Mouse (Mus musculus) CH12.LX (cell line): ENCODE results near the gene Cdk5. TPM values are rescaled to one million over a fixed set of nuclear protein-coding genes. Genes with fewer than 3 reads are reported as not detected.
"Not testable (repeated sequence)": the region's sequence is repeated elsewhere in the genome, so short reads cannot be mapped to it uniquely, and the experiment has no call there.

ENCODE experiments used
- DNase-seq: peaks from one replicate; pipeline ENCODE4 v3.0.0-alpha.2; 2013; ENCODE audit errors: extremely low read depth
- H3K27ac ChIP-seq: 2 replicates; pipeline ENCODE4 v1.5.1; 2012; ENCODE audit warnings: low read depth, mild to moderate bottlenecking, control low read depth, moderate library complexity; ENCODE audit not compliant: insufficient read depth
- H3K27me3 ChIP-seq: replicated peaks from 2 replicates; pipeline ENCODE3; 2012; ENCODE audit warnings: inconsistent platforms
- H3K36me3 ChIP-seq, 2 experiments: replicated peaks in 1 of 2; 2 replicates each; pipeline versions ENCODE3 to v1.6.1; 2012; ENCODE audit warnings: inconsistent platforms in 1 of 2, low read length in 1 of 2, mild to moderate bottlenecking in 1 of 2, mixed read lengths in 1 of 2, moderate library complexity in 1 of 2; ENCODE audit not compliant: control insufficient read depth in 1 of 2, insufficient read depth in 1 of 2
- H3K4me1 ChIP-seq, 2 experiments: 2 replicates each; pipeline ENCODE4 v1.6.1; 2012; ENCODE audit warnings: inconsistent platforms in 1 of 2, moderate library complexity in 1 of 2; ENCODE audit not compliant: insufficient read depth in 2 of 2, control insufficient read depth in 1 of 2
- H3K4me2 ChIP-seq: 2 replicates; pipeline ENCODE4 v1.6.1; 2012; ENCODE audit warnings: low read depth, mild to moderate bottlenecking, control low read depth; ENCODE audit not compliant: poor library complexity, insufficient read depth, severe bottlenecking
- H3K4me3 ChIP-seq, 3 experiments: fragments of 150-350 bp in 1 of 3; sonication (generic) in 1 of 3; replicated peaks in 1 of 3; 2 replicates each; pipeline versions ENCODE3 to v1.5.1; 2011 to 2012; ENCODE audit warnings: low read depth in 2 of 3, low read length in 2 of 3, mild to moderate bottlenecking in 2 of 3, moderate library complexity in 2 of 3, control low read depth in 1 of 3, improper control_type of control experiment in 1 of 3, inconsistent platforms in 1 of 3, mixed read lengths in 1 of 3; ENCODE audit not compliant: poor library complexity in 1 of 3
- H3K79me2 ChIP-seq: replicated peaks from 2 replicates; pipeline ENCODE4 v1.6.1; 2012; ENCODE audit warnings: mild to moderate bottlenecking, moderate library complexity; ENCODE audit not compliant: control insufficient read depth, poor library complexity, insufficient read depth, severe bottlenecking; ENCODE audit errors: extremely low read depth
- H3K9ac ChIP-seq: 2 replicates; pipeline ENCODE4 v1.6.1; 2012; ENCODE audit warnings: low read depth, mild to moderate bottlenecking, control low read depth, moderate library complexity; ENCODE audit not compliant: insufficient read depth
- H3K9me3 ChIP-seq: replicated peaks from 2 replicates; pipeline ENCODE3; 2012; ENCODE audit warnings: low read length, inconsistent platforms, mixed read lengths
- BHLHE40 ChIP-seq: IDR thresholded peaks from 2 replicates; pipeline ENCODE4 v1.6.1; 2011; ENCODE audit warnings: mild to moderate bottlenecking, low read depth, low read length, improper control_type of control experiment
- CHD2 ChIP-seq: IDR thresholded peaks from 2 replicates; pipeline ENCODE4 v1.6.1; 2011; ENCODE audit warnings: low read length, improper control_type of control experiment
- CTCF ChIP-seq, 2 experiments: IDR thresholded peaks in 1 of 2; conservative IDR thresholded peaks in 1 of 2; 2 replicates each; pipeline ENCODE4 v1.5.1; 2011 to 2012; ENCODE audit warnings: low read depth in 2 of 2, low read length in 2 of 2, improper control_type of control experiment in 1 of 2, inconsistent platforms in 1 of 2, mild to moderate bottlenecking in 1 of 2, moderate library complexity in 1 of 2
- E2F4 ChIP-seq: IDR thresholded peaks from 2 replicates; pipeline ENCODE4 v1.6.1; 2011; ENCODE audit warnings: low read depth, low read length, improper control_type of control experiment; ENCODE audit not compliant: insufficient replicate concordance
- ELF1 ChIP-seq: IDR thresholded peaks from 2 replicates; pipeline ENCODE4 v1.6.1; 2014; ENCODE audit warnings: low read depth, mild to moderate bottlenecking, inconsistent platforms, low read length, improper control_type of control experiment
- EP300 ChIP-seq: IDR thresholded peaks from 2 replicates; pipeline ENCODE4 v1.6.1; 2011; ENCODE audit warnings: low read length, improper control_type of control experiment
- ETS1 ChIP-seq: conservative IDR thresholded peaks from 2 replicates; pipeline ENCODE4 v1.6.1; 2012; ENCODE audit warnings: low read depth, mild to moderate bottlenecking, inconsistent platforms, low read length, improper control_type of control experiment, moderate library complexity
- HCFC1 ChIP-seq: IDR thresholded peaks from 2 replicates; pipeline ENCODE4 v1.6.1; 2012; ENCODE audit warnings: low read depth, mild to moderate bottlenecking, inconsistent platforms, low read length, improper control_type of control experiment
- JUN ChIP-seq: IDR thresholded peaks from 2 replicates; pipeline ENCODE4 v1.6.1; 2011; ENCODE audit warnings: low read depth, mild to moderate bottlenecking, low read length, improper control_type of control experiment, moderate library complexity; ENCODE audit not compliant: insufficient read depth
- KAT2A ChIP-seq: IDR thresholded peaks from 2 replicates; pipeline ENCODE4 v1.6.1; 2012; ENCODE audit warnings: low read length, improper control_type of control experiment, inconsistent platforms; ENCODE audit not compliant: insufficient replicate concordance
- MAZ ChIP-seq: IDR thresholded peaks from 2 replicates; pipeline ENCODE4 v1.6.1; 2012; ENCODE audit warnings: low read depth, mild to moderate bottlenecking, inconsistent platforms, low read length, improper control_type of control experiment, moderate library complexity
- MEF2A ChIP-seq: IDR thresholded peaks from 2 replicates; pipeline ENCODE4 v1.6.1; 2014; ENCODE audit warnings: low read depth, mild to moderate bottlenecking, inconsistent platforms, low read length, improper control_type of control experiment, borderline replicate concordance
- MXI1 ChIP-seq: IDR thresholded peaks from 2 replicates; pipeline ENCODE4 v1.6.1; 2011; ENCODE audit warnings: mild to moderate bottlenecking, low read depth, low read length, improper control_type of control experiment
- NELFE ChIP-seq: IDR thresholded peaks from 2 replicates; pipeline ENCODE4 v1.6.1; 2011; ENCODE audit warnings: low read depth, low read length, improper control_type of control experiment
- NRF1 ChIP-seq: IDR thresholded peaks from 2 replicates; pipeline ENCODE4 v1.6.1; 2014; ENCODE audit warnings: low read depth, mild to moderate bottlenecking, inconsistent platforms, low read length, improper control_type of control experiment, moderate library complexity
- PAX5 ChIP-seq: IDR thresholded peaks from 2 replicates; pipeline ENCODE4 v1.6.1; 2012; ENCODE audit warnings: low read length, inconsistent platforms, mixed read lengths
- POLR2A ChIP-seq: IDR thresholded peaks from 2 replicates; pipeline ENCODE4 v1.6.1; 2011; ENCODE audit warnings: low read depth, mild to moderate bottlenecking, improper control_type of control experiment, low read length
- POLR2AphosphoS2 ChIP-seq: IDR thresholded peaks from 2 replicates; pipeline ENCODE4 v1.6.1; 2011; ENCODE audit warnings: low read depth, low read length, improper control_type of control experiment
- RAD21 ChIP-seq: IDR thresholded peaks from 2 replicates; pipeline ENCODE4 v1.6.1; 2011; ENCODE audit warnings: low read depth, mild to moderate bottlenecking, low read length, improper control_type of control experiment, moderate library complexity
- RCOR1 ChIP-seq: conservative IDR thresholded peaks from 2 replicates; pipeline ENCODE4 v1.6.1; 2012; ENCODE audit warnings: low read depth, mild to moderate bottlenecking, inconsistent platforms, low read length, improper control_type of control experiment
- SIN3A ChIP-seq: IDR thresholded peaks from 2 replicates; pipeline ENCODE4 v1.6.1; 2012; ENCODE audit warnings: low read length, improper control_type of control experiment, inconsistent platforms
- SMC3 ChIP-seq: IDR thresholded peaks from 2 replicates; pipeline ENCODE4 v1.6.1; 2011; ENCODE audit warnings: low read depth, low read length, improper control_type of control experiment
- TBP ChIP-seq: conservative IDR thresholded peaks from 2 replicates; pipeline ENCODE4 v1.6.1; 2011; ENCODE audit warnings: low read depth, low read length, improper control_type of control experiment
- TCF12 ChIP-seq: IDR thresholded peaks from 2 replicates; pipeline ENCODE4 v1.6.1; 2014; ENCODE audit warnings: low read depth, mild to moderate bottlenecking, inconsistent platforms, low read length, improper control_type of control experiment
- UBTF ChIP-seq: IDR thresholded peaks from 2 replicates; pipeline ENCODE4 v1.6.1; 2012; ENCODE audit warnings: low read depth, mild to moderate bottlenecking, inconsistent platforms, low read length, improper control_type of control experiment, moderate library complexity
- USF1 ChIP-seq: IDR thresholded peaks from 2 replicates; pipeline ENCODE4 v1.6.1; 2014; ENCODE audit warnings: low read depth, mild to moderate bottlenecking, inconsistent platforms, low read length, improper control_type of control experiment
- USF2 ChIP-seq: conservative IDR thresholded peaks from 2 replicates; pipeline ENCODE4 v1.6.1; 2011; ENCODE audit warnings: low read depth, low read length, improper control_type of control experiment
- ZC3H11A ChIP-seq: IDR thresholded peaks from 2 replicates; pipeline ENCODE4 v1.6.1; 2012; ENCODE audit warnings: low read depth, mild to moderate bottlenecking, inconsistent platforms, low read length, improper control_type of control experiment
- ZKSCAN1 ChIP-seq: IDR thresholded peaks from 2 replicates; pipeline ENCODE4 v1.6.1; 2012; ENCODE audit warnings: low read depth, inconsistent platforms, low read length, improper control_type of control experiment, borderline replicate concordance
- ZMIZ1 ChIP-seq: IDR thresholded peaks from 2 replicates; pipeline ENCODE4 v1.6.1; 2012; ENCODE audit warnings: low read depth, mild to moderate bottlenecking, inconsistent platforms, low read length, improper control_type of control experiment
- ZNF384 ChIP-seq: IDR thresholded peaks from 2 replicates; pipeline ENCODE4 v1.6.1; 2012; ENCODE audit warnings: low read depth, low read length, improper control_type of control experiment, inconsistent platforms
- dilution Hi-C: fragments of 300-500 bp; cut with MboI; formaldehyde crosslinking; loops from 2 replicates; pipeline ENCODE4 v1.14.3; 2020; ENCODE audit warnings: low sequenced_read_pairs; ENCODE audit not compliant: extremely low pct_unique_long_range_greater_than_20kb, extremely low pct_ligation_motif_present
- in situ Hi-C: fragments of 300-500 bp; cut with MboI; formaldehyde crosslinking; loops from 3 replicates; pipeline ENCODE4 v1.14.3; 2019; ENCODE audit warnings: low sequenced_read_pairs, low pct_ligation_motif_present, low pct_unique_long_range_greater_than_20kb, mixed read lengths
- polyA plus RNA-seq: library from polyadenylated mRNA; unstranded; fragments of >175 nt; gene quantifications from 2 replicates; pipeline ENCODE4 v1.2.1, GENCODE M21; 2012; ENCODE audit warnings: low read depth; ENCODE audit not compliant: insufficient read length
- total RNA-seq, 2 experiments: library from RNA; depleted of rRNA; stranded (reverse); fragments of 300-350 nt in 1 of 2; fragments of >200 nt in 1 of 2; gene quantifications; 2 replicates each; pipeline ENCODE4 v1.2.3; 2012 to 2014

Cdk5 gene
- total and polyA plus RNA-seq, 3 experiments = 7.4 to 26.6 (median 12.1) TPM

GRCm38 (mm10) chr5:24396254-24396653 lies 27.1 kb downstream of the Cdk5 start:
- Histone ChIP-seq H3K4me1 (peaks cover 10 to 39% of the 10 kb centered on the region in 2 experiments), H3K36me3 (peaks cover 9 to 32% of the 10 kb centered on the region in 2 experiments)
- TF ChIP-seq CTCF (conservative IDR thresholded peaks at IDR 0.05 in 1 of 2, IDR thresholded peaks at IDR 0.05 in 1 of 2; ENCODE audit: low read depth in 2 of 2, low read length in 2 of 2) = 0 out of 4 replicates have a peak, but pooled peaks of 1 of the 2 experiments have one; percentile 13
- H3K9ac ChIP-seq, H3K27me3 ChIP-seq, dilution Hi-C loops, H3K79me2 ChIP-seq, H3K27ac ChIP-seq, DNase-seq, in situ Hi-C loops, H3K9me3 ChIP-seq, H3K4me3 ChIP-seq, H3K4me2 ChIP-seq: not testable (repeated sequence)

- Histone ChIP-seq H3K79me2 (no peaks in the 10 kb centered on the region), H3K4me2 (peak overlapping the region; percentile 94), H3K4me1 (peaks cover 20 to 56% of the 10 kb centered on the region in 2 experiments), H3K4me3 (peak overlapping the region; percentile 65 to 77 (median 71)), H3K9me3 (no peaks in the 10 kb centered on the region), H3K36me3 (peaks cover 0 to 16% of the 10 kb centered on the region in 2 experiments), H3K27ac (peak overlapping the region; percentile 83), H3K9ac (peak overlapping the region; percentile 67), H3K27me3 (no peaks in the 10 kb centered on the region)
- in situ Hi-C loops (no loop called here), dilution Hi-C loops (no loop called here)
- DNase-seq = peak; percentile 98
- TF ChIP-seq RCOR1 (0 out of 2 replicates have a peak, but pooled peaks have one; percentile 27), ZKSCAN1 (no peak), CTCF (conservative IDR thresholded peaks at IDR 0.05 in 1 of 2, IDR thresholded peaks at IDR 0.05 in 1 of 2; ENCODE audit: low read depth in 2 of 2, low read length in 2 of 2) (peak in 1 of 2 experiments; percentile 94; a peak in 3 of 4 replicates), TCF12 (peak; percentile 58), BHLHE40 (peak; percentile 56), ELF1 (peak; percentile 62; the same call in 1 of the 2 replicates), ZC3H11A (no peak), TBP (peak; percentile 89; the same call in 1 of the 2 replicates), ETS1 (no peak), HCFC1 (peak; percentile 94), KAT2A (peak; percentile 92; the same call in 1 of the 2 replicates), USF2 (0 out of 2 replicates have a peak, but pooled peaks have one; percentile 11), SMC3 (peak; percentile 60), MXI1 (peak; percentile 27), PAX5 (no peak), MAZ (peak; percentile 28; the same call in 1 of the 2 replicates), CHD2 (peak; percentile 95), RAD21 (peak; percentile 40), JUN (no peak), SIN3A (no peak), ZNF384 (no peak), NELFE (peak; percentile 77), E2F4 (no peak), MEF2A (no peak), UBTF (no peak), EP300 (no peak), NRF1 (peak; percentile 61), USF1 (peak; percentile 37), ZMIZ1 (peak; percentile 91), POLR2A (peak; percentile 90), POLR2AphosphoS2 (peak; percentile 68; the same call in 1 of the 2 replicates)
These were observed 29.0 kb downstream of the Cdk5 start for GRCm38 (mm10) chr5:24394165-24394894.
